Mouse (Mus musculus) layer of hippocampus, adult 2 months (tissue): ENCODE measurements around the gene Atrnl1. TPM values are rescaled to one million over a fixed set of nuclear protein-coding genes. Genes with fewer than 3 reads are reported as not detected.

Experiments
- DNase-seq, 2 experiments: peaks; one replicate each; pipeline ENCODE4 v3.0.0; 2022; ENCODE audit warnings: low spot score in 2 of 2
- H3K27ac ChIP-seq: fragments of 200-600 bp; 2 replicates; pipeline ENCODE4 v1.8.1; 2022
- H3K4me3 ChIP-seq: fragments of 200-600 bp; 2 replicates; pipeline ENCODE4 v1.8.1; 2022; ENCODE audit warnings: mild to moderate bottlenecking
- CTCF ChIP-seq: fragments of 200-600 bp; conservative IDR thresholded peaks from 2 replicates; pipeline ENCODE4 v1.8.1; 2022; ENCODE audit warnings: antibody characterized with exemption, mild to moderate bottlenecking, moderate library complexity
- total RNA-seq, 2 experiments: library from RNA; stranded (reverse); gene quantifications; 2 replicates each; pipeline ENCODE4 v1.2.3; 2021

Gene Atrnl1
- total RNA-seq, 2 experiments from 2014 or later = 67.2 to 69.7 TPM

DNA sequence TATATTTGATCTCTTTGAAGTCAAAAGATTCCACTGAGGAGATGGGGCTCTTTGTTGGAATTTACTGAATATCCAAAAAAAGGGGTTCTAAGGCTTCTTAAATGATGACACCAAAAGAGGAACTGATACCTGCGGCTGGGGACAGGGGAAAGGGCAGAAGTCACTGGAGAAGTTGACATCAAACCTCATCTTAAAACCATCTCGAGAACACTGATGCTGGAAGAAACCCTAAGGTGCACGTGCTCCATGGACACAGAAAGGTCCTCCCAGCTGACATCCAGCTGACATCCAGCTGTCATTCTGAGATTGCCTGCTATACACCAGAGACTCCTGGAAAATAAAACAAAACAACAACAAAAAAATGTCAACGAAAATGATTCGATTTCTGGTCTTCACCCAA is 19.9 kb upstream of the Atrnl1 start:
- no peak overlapping the region for H3K27ac ChIP-seq
- no peak for TF ChIP-seq CTCF
- DNase-seq = no peak
- no peak overlapping the region for H3K4me3 ChIP-seq

DNA sequence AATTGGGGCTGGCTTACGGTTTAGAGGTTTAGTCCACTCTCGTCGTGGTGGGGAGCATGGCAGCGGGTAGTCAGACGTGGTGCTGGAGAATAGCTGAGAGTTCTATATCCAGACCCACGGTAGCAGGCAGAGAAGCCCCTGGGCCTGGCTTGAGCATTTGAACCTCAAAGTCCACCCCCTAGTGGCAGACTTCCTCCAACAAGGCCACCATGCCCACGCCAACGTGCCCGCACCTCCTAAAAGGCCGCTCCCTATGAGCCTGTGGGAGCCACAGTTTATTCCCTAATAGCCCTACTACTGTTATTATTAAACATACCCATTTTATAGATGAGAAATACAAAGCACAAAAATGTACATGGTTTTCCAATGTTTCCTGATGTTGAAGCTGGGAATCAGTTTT is 19.2 kb upstream of the Atrnl1 start:
- H3K27ac ChIP-seq = no peak overlapping the region
- no peak overlapping the region for H3K4me3 ChIP-seq
- TF ChIP-seq CTCF = peak; percentile 51
- no peak for DNase-seq

DNA sequence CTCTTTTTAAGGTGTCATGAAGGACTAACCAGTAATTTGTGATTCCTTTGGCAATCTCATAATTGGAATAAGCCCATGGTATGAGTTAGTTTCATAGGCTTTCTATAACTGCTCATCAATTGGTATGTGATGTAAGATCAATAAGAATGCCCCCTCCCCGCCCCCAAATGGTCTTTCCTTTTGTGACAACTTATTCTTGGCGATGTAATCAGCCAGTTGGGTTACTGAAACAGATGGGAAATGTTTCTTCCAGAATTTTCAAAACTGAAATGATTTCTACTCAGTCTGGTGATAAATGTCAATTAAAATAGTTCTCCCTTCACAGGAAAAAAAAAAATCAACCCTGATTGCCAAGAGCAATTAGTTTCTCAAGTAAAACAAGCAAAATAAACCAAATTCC is 18.5 kb upstream of the Atrnl1 start:
- TF ChIP-seq CTCF = no peak
- Histone ChIP-seq H3K4me3 (no peak overlapping the region), H3K27ac (no peak overlapping the region)
- DNase-seq = no peak

DNA sequence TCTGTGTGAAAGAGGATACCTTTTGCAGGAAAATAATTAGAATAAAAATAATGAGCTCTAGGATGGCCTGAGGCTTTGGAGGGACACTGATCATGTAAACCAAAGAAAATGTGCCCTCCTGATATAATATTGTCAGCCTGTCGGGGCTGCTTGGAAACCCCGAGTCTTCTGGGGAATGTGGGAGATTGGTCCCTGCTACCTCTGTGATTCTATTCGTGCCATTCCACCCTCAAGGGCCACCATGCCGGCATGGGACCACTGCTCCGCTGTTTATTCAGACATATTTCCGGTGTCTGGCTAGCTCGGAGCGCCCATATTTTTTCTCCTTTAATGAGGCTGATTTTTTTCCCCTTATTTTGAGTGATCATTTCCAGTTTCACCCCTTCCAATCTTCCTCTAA is 11.7 kb upstream of the Atrnl1 start:
- Histone ChIP-seq H3K27ac (no peak overlapping the region), H3K4me3 (no peak overlapping the region)
- no peak for TF ChIP-seq CTCF
- no peak for DNase-seq

DNA sequence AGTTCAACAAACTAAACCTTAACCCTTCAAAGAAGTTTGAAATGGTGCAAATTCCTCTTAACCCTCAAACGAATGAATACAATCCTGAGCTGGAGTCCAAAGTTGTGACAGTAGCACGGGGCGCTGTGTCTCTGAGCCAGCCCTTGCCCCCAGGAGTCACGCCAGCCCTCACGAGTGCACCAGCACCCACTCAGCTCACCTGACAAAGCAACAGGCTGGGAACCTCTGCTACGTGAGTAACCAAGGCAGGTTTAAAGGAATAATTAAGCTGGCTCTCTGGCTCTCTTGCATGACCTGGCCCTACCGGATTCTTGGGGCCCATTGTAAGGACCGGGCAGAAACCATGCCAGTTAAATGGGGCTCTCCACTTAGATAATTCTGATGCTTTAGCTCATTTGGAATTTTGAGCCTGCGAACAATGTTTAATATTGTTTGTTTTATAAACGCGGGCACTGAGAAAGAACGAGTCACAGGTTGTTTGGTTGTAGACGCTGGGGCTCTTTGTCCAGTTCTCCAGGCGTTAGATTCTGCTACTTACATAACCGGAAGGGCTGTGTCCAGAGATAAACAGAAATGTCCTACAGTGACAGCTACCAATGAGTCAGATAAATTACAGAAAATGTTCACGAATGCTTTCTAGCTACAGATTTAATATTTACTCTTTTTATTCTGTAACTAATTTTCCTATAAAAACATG is 10.5 kb upstream of the Atrnl1 start:
- no peak for TF ChIP-seq CTCF

DNA sequence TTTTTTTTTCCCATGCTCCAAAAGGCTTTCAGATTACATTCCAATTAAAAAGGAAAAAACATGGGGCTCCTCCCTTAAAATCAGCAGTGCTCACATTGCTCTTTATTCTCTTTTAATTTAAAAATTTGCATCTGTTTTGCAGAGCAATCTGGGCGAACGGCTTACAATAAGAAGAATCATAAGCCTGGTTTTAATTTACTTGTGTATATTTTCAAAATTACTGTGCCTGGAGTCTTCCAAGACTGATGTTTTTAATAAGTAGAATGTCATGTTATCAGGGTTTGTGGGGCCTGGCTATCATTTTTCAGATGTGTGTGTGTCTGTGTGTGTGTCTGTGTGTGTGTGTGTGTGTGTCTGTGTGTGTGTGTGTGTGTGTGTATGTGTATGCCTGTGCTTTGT is 9.9 kb upstream of the Atrnl1 start:
- DNase-seq = no peak
- TF ChIP-seq CTCF = no peak
- Histone ChIP-seq H3K27ac (no peak overlapping the region), H3K4me3 (no peak overlapping the region)

More for the DNA sequence above, 10.5 kb upstream of the Atrnl1 start:
- no peak overlapping the region for H3K4me3 ChIP-seq
- DNase-seq = no peak
- H3K27ac ChIP-seq = no peak overlapping the region

DNA sequence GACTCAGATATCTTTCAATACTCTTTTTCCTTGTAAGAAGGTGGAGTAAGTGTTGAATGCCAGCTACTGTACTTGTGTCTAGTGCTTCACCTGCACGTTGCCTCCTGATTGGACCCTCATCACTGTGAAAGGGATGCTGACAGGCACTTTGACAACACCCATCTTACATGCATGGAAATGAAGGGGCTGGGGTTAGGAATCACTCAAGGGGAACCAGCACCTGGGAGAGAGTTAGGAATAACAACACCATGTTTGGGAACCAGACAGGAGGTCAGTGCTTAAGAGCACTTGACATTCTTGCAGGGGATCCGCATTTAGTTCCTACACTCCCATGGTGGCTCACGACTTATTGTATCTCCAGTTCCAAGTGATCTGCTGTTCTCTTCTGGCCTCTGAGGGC is 7.2 kb upstream of the Atrnl1 start:
- no peak overlapping the region for H3K27ac ChIP-seq
- TF ChIP-seq CTCF = no peak
- no peak overlapping the region for H3K4me3 ChIP-seq
- DNase-seq = no peak

DNA sequence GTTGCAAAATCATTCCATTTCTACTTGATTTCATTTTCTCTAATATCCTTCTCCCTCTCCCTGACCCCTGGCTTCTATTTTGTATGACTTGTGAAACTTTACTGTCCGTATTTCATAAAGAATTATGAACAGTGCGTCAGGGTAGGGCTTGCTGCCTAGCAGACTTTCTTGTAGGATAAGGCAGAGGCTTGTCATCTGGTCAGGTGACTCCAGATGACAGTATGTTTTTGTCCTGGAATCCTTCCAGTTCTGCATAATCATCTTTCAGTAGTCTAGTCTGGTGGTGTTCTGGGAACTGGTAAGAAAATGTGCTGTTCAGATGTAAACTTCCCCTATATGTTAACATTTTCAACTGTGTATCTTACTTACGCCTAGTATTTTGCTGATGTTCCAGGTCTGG is 4.9 kb upstream of the Atrnl1 start:
- H3K27ac ChIP-seq = no peak overlapping the region
- DNase-seq = no peak
- TF ChIP-seq CTCF = no peak
- H3K4me3 ChIP-seq = no peak overlapping the region

DNA sequence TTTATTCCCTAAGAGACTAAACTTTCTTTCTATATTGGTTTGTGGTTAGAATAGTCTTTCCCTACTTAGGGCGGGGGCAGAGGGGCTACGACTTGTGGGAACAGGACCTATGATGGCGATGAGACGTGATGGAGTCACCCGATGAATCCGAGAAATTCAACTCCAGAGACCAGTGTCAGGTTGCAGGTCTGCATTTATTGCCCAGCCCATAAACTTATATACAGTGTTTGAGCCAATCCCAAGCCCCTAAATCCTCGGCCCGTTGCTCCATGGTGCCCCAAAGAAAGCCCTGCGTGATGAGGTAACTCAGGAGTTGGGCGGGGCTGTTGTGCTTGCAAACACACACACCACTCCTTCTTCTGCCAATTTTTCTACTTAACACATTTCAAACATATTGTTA is 4.5 kb upstream of the Atrnl1 start:
- no peak for TF ChIP-seq CTCF
- DNase-seq = no peak
- Histone ChIP-seq H3K4me3 (no peak overlapping the region), H3K27ac (no peak overlapping the region)

DNA sequence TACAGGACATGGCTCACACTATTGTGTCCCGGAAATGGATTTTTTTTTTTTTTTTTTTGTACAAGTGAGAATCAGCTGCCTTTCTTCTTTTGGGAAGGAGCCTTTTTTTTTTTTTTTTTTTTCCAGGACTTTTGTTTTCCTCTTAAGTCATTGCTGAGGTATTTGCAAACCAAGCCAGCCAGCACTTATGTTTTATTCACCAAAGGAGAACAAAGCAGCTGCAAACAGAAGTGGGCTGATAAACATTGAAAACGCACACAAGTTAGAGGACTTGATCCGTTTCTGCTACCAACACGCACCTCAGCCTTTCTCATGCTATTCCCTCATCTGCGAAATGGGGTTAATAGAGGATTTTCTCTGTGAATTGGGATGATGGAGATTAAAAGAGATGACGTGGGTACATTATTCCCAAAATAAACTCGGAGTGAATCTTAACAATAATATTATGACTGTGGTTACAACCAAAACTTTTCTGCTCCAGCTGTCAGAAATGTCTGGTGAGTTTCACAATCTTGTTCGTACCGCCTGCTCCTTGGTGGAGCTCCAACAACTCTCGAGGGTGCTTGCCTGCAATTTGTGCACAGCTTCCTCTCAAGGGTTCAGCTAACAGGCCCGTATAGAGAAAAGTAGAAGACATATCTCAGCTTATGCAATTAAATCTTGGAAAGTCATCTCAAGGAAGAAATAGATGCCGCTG is 1.3 kb upstream of the Atrnl1 start:
- TF ChIP-seq CTCF = no peak
- Histone ChIP-seq H3K27ac (peak overlapping the region; percentile 97), H3K4me3 (peak overlapping the region; percentile 88)
- no peak for DNase-seq

DNA sequence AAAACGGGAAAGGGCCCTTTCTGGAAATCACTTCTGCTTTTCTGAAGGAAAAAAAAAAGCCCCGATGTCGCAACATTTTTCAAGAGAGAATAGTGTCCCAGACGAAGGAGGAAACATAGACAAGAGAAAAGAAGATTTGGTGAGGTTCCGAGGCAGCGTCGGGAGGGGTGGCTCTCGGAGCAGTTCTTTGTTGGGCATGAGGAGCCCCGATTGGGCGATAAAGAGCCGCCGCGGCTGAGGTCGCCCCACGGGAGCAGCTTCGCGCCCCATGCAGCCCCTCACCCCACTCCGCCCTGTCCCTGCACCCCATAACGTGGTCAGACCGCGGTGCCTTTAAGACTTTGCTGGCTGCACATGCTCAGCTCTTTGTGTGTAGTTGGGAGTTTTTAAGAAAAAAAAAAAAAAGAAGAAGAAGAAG is 767 bp upstream of the Atrnl1 start:
- no peak for TF ChIP-seq CTCF
- Histone ChIP-seq H3K27ac (peak overlapping the region; percentile 97), H3K4me3 (peak overlapping the region; percentile 88)
- peak in 1 of 2 experiments; percentile 36 for DNase-seq

DNA sequence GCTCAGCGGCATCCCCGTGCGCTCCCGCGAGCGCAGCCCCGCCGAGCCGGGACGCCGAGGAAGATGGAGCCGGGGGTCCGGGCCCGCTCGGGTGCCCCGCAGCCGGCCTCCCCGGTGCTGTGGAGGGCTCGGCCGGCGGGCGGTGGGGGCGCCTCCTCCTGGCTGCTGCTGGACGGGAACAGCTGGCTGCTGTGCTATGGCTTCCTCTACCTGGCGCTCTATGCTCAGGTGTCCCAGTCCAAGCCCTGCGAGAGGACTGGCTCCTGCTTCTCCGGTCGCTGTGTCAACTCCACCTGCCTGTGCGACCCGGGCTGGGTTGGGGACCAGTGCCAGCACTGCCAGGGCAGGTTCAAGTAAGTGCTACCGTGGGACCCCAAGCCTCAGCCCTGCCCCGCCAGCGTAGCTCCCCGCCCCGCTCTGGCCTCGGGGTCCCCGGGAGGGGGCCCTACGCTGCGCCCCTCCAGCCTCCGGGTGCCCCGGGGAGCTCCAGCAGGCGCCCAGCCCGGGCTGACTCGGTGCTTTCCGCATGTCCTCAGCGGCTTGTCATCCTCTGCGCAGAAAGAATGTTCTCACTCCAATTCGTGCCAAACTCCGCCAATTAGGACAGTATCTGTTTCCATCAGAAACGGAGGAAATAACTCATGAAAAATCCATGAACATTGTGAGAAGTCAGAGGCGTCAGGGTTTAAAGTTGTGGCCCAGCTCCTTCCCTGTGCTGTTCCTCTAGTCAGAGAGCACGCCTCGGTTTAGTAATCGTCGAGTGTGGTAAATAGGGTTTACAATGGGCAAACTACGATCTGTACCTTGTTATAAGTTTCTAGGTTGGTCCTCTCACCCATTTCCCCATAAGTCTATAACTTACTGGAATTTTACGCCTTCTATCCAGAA is 701 bp downstream of the Atrnl1 start:
- peak overlapping the region; percentile 97 for H3K27ac ChIP-seq
- peak overlapping the region; percentile 88 for H3K4me3 ChIP-seq
- peak in 1 of 2 experiments; percentile 21 for DNase-seq
- TF ChIP-seq CTCF = peak; percentile 47

DNA sequence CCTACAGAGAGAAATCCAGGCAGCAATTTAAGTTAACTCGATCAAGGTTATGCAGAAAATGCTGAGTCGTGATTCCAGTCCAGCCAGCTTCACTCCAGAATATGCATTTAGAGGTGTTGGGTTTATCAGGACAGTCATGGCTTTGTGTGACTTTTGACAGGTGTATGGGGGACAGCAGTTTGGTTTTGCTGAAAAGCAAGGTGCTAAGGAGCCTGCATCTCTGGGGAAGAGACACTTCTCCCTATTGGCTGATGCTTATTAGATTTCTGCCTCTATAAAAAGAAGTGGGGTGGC is 1.3 kb downstream of the Atrnl1 start:
- peak overlapping the region; percentile 88 for H3K4me3 ChIP-seq
- H3K27ac ChIP-seq = peak overlapping the region; percentile 97; the same call in 1 of the 2 replicates
- DNase-seq = no peak
- no peak for TF ChIP-seq CTCF
